Comparison of ENCODE assay signal across 9 mouse cellular contexts in genomic region chr17:36178938-36179337, GRCm38 (mm10). TPM values are rescaled to one million over a fixed set of nuclear protein-coding genes. Genes with fewer than 3 reads are reported as not detected.
DNase-seq lines count a peak whose midpoint lies in the region; ATAC-seq and TF ChIP-seq lines count a peak whose summit lies in the region.
"Not testable (repeated sequence)": the region's sequence is repeated elsewhere in the genome, so short reads cannot be mapped to it uniquely, and the experiment has no call there.
"Had no signal": no experiment of that assay in that cellular context is flagged by ENCODE, and none has a peak within 500 bp of the region (broad histone marks: within the 10 kb centered on the region; RNA-seq: fewer than 3 reads in every experiment).

No protein-coding gene starts in this region.

- not testable (repeated sequence) for H3K27ac ChIP-seq in forebrain, embryonic 12.5 days; heart, embryonic 16.5 days (ENCODE audit: low read length); intestine, embryonic 16.5 days (ENCODE audit: low read length); liver, adult 2 months (replicated peaks; ENCODE audit: insufficient read depth, low read depth, low read length)
- H3K27ac ChIP-seq in midbrain, embryonic 10.5 days (replicated peaks), result 0 out of 2 replicates have a peak overlapping the region, but pooled peaks have one; percentile 20

- H3K4me1 ChIP-seq in forebrain, embryonic 12.5 days; heart, embryonic 16.5 days (ENCODE audit: control insufficient read depth, insufficient read depth, low read length); intestine, embryonic 16.5 days (ENCODE audit: control insufficient read depth, insufficient read depth, low read length); liver, adult 2 months (ENCODE audit: control insufficient read depth, insufficient read depth, low read length); midbrain, embryonic 10.5 days: not testable (repeated sequence)

- under 1% methylated on average over 39 of the region's 40 CpGs for WGBS in forebrain, embryonic 12.5 days
- WGBS in heart, embryonic 16.5 days, result under 1% methylated on average over 40 of the region's 40 CpGs
- WGBS in intestine, embryonic 16.5 days, result under 1% methylated on average over 40 of the region's 40 CpGs
- WGBS in liver, adult 2 months, result 2% methylated on average over 40 of the region's 40 CpGs
- WGBS in midbrain, embryonic 10.5 days, result 0% methylated on average over 40 of the region's 40 CpGs

- H3K27me3 ChIP-seq in forebrain, embryonic 12.5 days, result peaks cover 38% of the 10 kb centered on the region
- not testable (repeated sequence) for H3K27me3 ChIP-seq in heart, embryonic 16.5 days (ENCODE audit: control insufficient read depth, insufficient read depth, low read length); intestine, embryonic 16.5 days (replicated peaks; ENCODE audit: control insufficient read depth, insufficient read depth, low read length); liver, adult 2 months (ENCODE audit: control insufficient read depth, insufficient read depth, low read length)
- peaks cover 59% of the 10 kb centered on the region for H3K27me3 ChIP-seq in midbrain, embryonic 10.5 days (ENCODE audit: low read depth, poor library complexity, severe bottlenecking)

- not testable (repeated sequence) for TF ChIP-seq POLR2A in liver, adult 2 months (IDR thresholded peaks at IDR 0.05; ENCODE audit: extremely low read depth, insufficient read depth, low read length)

- peak overlapping the region; percentile 61 for H3K4me2 ChIP-seq in forebrain, embryonic 12.5 days
- H3K4me2 ChIP-seq in heart, embryonic 16.5 days (ENCODE audit: low read depth, low read length), result peak overlapping the region; percentile 65
- peak overlapping the region; percentile 63 for H3K4me2 ChIP-seq in intestine, embryonic 16.5 days (ENCODE audit: low read depth, low read length)

- not testable (repeated sequence) for H3K79me2 ChIP-seq in liver, adult 2 months (ENCODE audit: control insufficient read depth, insufficient read depth, low read length)

- peak; percentile 23 for DNase-seq in adrenal gland, postnatal 25 days
- DNase-seq in liver, adult 2 months (ENCODE audit: extremely low read depth, low read depth, low spot score), result not testable (repeated sequence)
- DNase-seq in midbrain, embryonic 10.5 days (ENCODE audit: low spot score), result peak; percentile 64
- DNase-seq in retina, postnatal 1 day, result peak; percentile 55
- peak; percentile 20 for DNase-seq in yolk sac, embryonic 10.5 days (ENCODE audit: low spot score)

- TF ChIP-seq CTCF in liver, adult 2 months (IDR thresholded peaks at IDR 0.05; ENCODE audit: low read depth, low read length), result not testable (repeated sequence)

- H3K9ac ChIP-seq in forebrain, embryonic 12.5 days; liver, adult 2 months (ENCODE audit: low read depth, low read length): not testable (repeated sequence)
- H3K9ac ChIP-seq in heart, embryonic 16.5 days (ENCODE audit: low read length), result peak overlapping the region; percentile 49
- H3K9ac ChIP-seq in intestine, embryonic 16.5 days (ENCODE audit: low read depth, low read length), result peak overlapping the region; percentile 48; the same call in 1 of the 2 replicates

- peak overlapping the region; percentile 38 for H3K4me3 ChIP-seq in forebrain, embryonic 12.5 days (replicated peaks)
- H3K4me3 ChIP-seq in heart, embryonic 16.5 days (ENCODE audit: low read length), result peak overlapping the region; percentile 44
- H3K4me3 ChIP-seq in intestine, embryonic 16.5 days (ENCODE audit: low read length), result peak overlapping the region; percentile 44
- peak overlapping the region; percentile 7; the same call in 1 of the 2 replicates for H3K4me3 ChIP-seq in liver, adult 2 months (ENCODE audit: insufficient read depth, low read depth, low read length)
- H3K4me3 ChIP-seq in midbrain, embryonic 10.5 days, result peak overlapping the region; percentile 51

- ATAC-seq in forebrain, embryonic 12.5 days (ENCODE audit: low FRiP score), result 0 out of 2 replicates have a peak, but pooled peaks have one; percentile 46
- ATAC-seq in heart, embryonic 16.5 days (replicated peaks; ENCODE audit: extremely low read depth, insufficient read depth, low FRiP score), result peak; percentile 55
- ATAC-seq in intestine, embryonic 16.5 days, result peak; percentile 81

- not testable (repeated sequence) for H3K36me3 ChIP-seq in forebrain, embryonic 12.5 days (replicated peaks); heart, embryonic 16.5 days (ENCODE audit: control insufficient read depth, insufficient read depth); intestine, embryonic 16.5 days (ENCODE audit: control insufficient read depth, insufficient read depth, low read length); liver, adult 2 months (ENCODE audit: control insufficient read depth, insufficient read depth, low read length); midbrain, embryonic 10.5 days

- H3K9me3 ChIP-seq in forebrain, embryonic 12.5 days; heart, embryonic 16.5 days (replicated peaks; ENCODE audit: control insufficient read depth, low read length); intestine, embryonic 16.5 days (ENCODE audit: control insufficient read depth, low read length); midbrain, embryonic 10.5 days (replicated peaks): not testable (repeated sequence)

RNA-seq across cellular contexts. Expression of gene Gm8909, which starts 10.6 kb away (rescaled TPM):
- total RNA-seq in adrenal gland, postnatal 25 days (2021), result not detected in 2 replicates
- not detected in 2 replicates for polyA plus RNA-seq in forebrain, embryonic 12.5 days (2016; fragmentation: Nextera tagmentation; extraction: Ambion mirVana)
- 1.8 and 1.9 TPM in 2 replicates for polyA plus RNA-seq in heart, embryonic 16.5 days (2015; fragmentation: Nextera tagmentation; extraction: Ambion mirVana)
- 1.9 and 3.5 TPM in 2 replicates for polyA plus RNA-seq in intestine, embryonic 16.5 days (2015; fragmentation: Nextera tagmentation; extraction: Ambion mirVana)
- not detected in 2 replicates for total RNA-seq in liver, adult 2 months (2014; rRNA removed)
- polyA plus RNA-seq in liver, adult 2 months (2012; rRNA removed), result not detected in 2 replicates
- 0.22 TPM in 1 of 2 replicates, not detected in the other for polyA plus RNA-seq in midbrain, embryonic 10.5 days (2016; fragmentation: Nextera tagmentation; extraction: Ambion mirVana)
- total RNA-seq: gastrocnemius, postnatal 36 days had no signal

RNA-seq across cellular contexts. Expression of gene H2-T3, which starts 11.1 kb away (rescaled TPM):
- total RNA-seq in adrenal gland, postnatal 25 days (2021), result not detected in 2 replicates
- not detected in 2 replicates for polyA plus RNA-seq in forebrain, embryonic 12.5 days (2016; fragmentation: Nextera tagmentation; extraction: Ambion mirVana)
- 0.21 and 0.97 TPM in 2 replicates for polyA plus RNA-seq in heart, embryonic 16.5 days (2015; fragmentation: Nextera tagmentation; extraction: Ambion mirVana)
- 42.3 and 46.9 TPM in 2 replicates for polyA plus RNA-seq in intestine, embryonic 16.5 days (2015; fragmentation: Nextera tagmentation; extraction: Ambion mirVana)
- not detected in 2 replicates for total RNA-seq in liver, adult 2 months (2014; rRNA removed)
- polyA plus RNA-seq in liver, adult 2 months (2012; rRNA removed), result not detected in 2 replicates
- polyA plus RNA-seq in midbrain, embryonic 10.5 days (2016; fragmentation: Nextera tagmentation; extraction: Ambion mirVana), result not detected in 2 replicates

RNA-seq across cellular contexts. Expression of gene Gm7030, which starts 49.7 kb away (rescaled TPM):
- not detected in 2 replicates for total RNA-seq in adrenal gland, postnatal 25 days (2021)
- polyA plus RNA-seq in forebrain, embryonic 12.5 days (2016; fragmentation: Nextera tagmentation; extraction: Ambion mirVana), result not detected in 2 replicates
- polyA plus RNA-seq in heart, embryonic 16.5 days (2015; fragmentation: Nextera tagmentation; extraction: Ambion mirVana), result 0.22 and 0.39 TPM in 2 replicates
- 1.4 and 2.1 TPM in 2 replicates for polyA plus RNA-seq in intestine, embryonic 16.5 days (2015; fragmentation: Nextera tagmentation; extraction: Ambion mirVana)
- not detected in 2 replicates for total RNA-seq in liver, adult 2 months (2014; rRNA removed)
- polyA plus RNA-seq in liver, adult 2 months (2012; rRNA removed), result not detected in 2 replicates
- not detected in 2 replicates for polyA plus RNA-seq in midbrain, embryonic 10.5 days (2016; fragmentation: Nextera tagmentation; extraction: Ambion mirVana)
- total RNA-seq: gastrocnemius, postnatal 36 days had no signal

RNA-seq across cellular contexts. Expression of gene Gm19684, which starts 57.5 kb away (rescaled TPM):
- total RNA-seq in adrenal gland, postnatal 25 days (2021), result 0.58 TPM in 1 of 2 replicates, not detected in the other
- not detected in 2 replicates for polyA plus RNA-seq in forebrain, embryonic 12.5 days (2016; fragmentation: Nextera tagmentation; extraction: Ambion mirVana)
- 0.21 TPM in 1 of 2 replicates, not detected in the other for polyA plus RNA-seq in heart, embryonic 16.5 days (2015; fragmentation: Nextera tagmentation; extraction: Ambion mirVana)
- 0.29 and 0.36 TPM in 2 replicates for polyA plus RNA-seq in intestine, embryonic 16.5 days (2015; fragmentation: Nextera tagmentation; extraction: Ambion mirVana)
- total RNA-seq in liver, adult 2 months (2014; rRNA removed), result 0.18 and 0.47 TPM in 2 replicates
- 0.10 and 0.11 TPM in 2 replicates for polyA plus RNA-seq in liver, adult 2 months (2012; rRNA removed)
- not detected in 2 replicates for polyA plus RNA-seq in midbrain, embryonic 10.5 days (2016; fragmentation: Nextera tagmentation; extraction: Ambion mirVana)
- total RNA-seq: gastrocnemius, postnatal 36 days had no signal

Comparison
In these comparisons a context has a peak if more than half of its experiments do, and no peak if none do; other contexts are left out.
1. RNA of gene H2-T3, which starts 11.1 kb away (polyA plus RNA-seq): 42.3 to 46.9 TPM in intestine, embryonic 16.5 days; 0.21 to 0.97 TPM in heart, embryonic 16.5 days, not detected in liver, adult 2 months, not detected in forebrain, embryonic 12.5 days and not detected in midbrain, embryonic 10.5 days; every median in the first group is over 10 times any median in the second.
2. Peak in every context shown above with its lines, with median percentiles within 50 percentile points of each other: ATAC-seq, H3K4me2 ChIP-seq and H3K4me3 ChIP-seq.